Mouse (Mus musculus) 3134 (cell line): ENCODE data around the gene Timm44.

Experiments used
- DNase-seq: peaks from one replicate; pipeline ENCODE4 v3.0.0-alpha.2; 2011; ENCODE audit warnings: low spot score; ENCODE audit not compliant: insufficient read length; ENCODE audit errors: extremely low read depth

The Timm44 gene

GRCm38 (mm10) chr8:4239193-4239890, 36.4 kb downstream of the Timm44 start:
- DNase-seq = no peak

- peak; percentile 98 for DNase-seq
Observed at GRCm38 (mm10) chr8:4238434-4239192, 37.1 kb downstream of the Timm44 start, which contains the start of the genes Map2k7 and Gm49320. TSS of gene Map2k7 (plus strand) at chr8:4238740. TSS of gene Gm49320 (plus strand) at chr8:4238865.

GRCm38 (mm10) chr8:4237814-4238433, 37.8 kb downstream of the Timm44 start:
- no peak for DNase-seq

GRCm38 (mm10) chr8:4230612-4231351, 44.9 kb downstream of the Timm44 start:
- no peak for DNase-seq

- no peak for DNase-seq
Observed at GRCm38 (mm10) chr8:4229784-4230183, 45.9 kb downstream of the Timm44 start.

- no peak for DNase-seq
Observed at GRCm38 (mm10) chr8:4227919-4228318, 47.8 kb downstream of the Timm44 start.

GRCm38 (mm10) chr8:4226739-4227347, 48.9 kb downstream of the Timm44 start, which contains the start of gene Lrrc8e:
TSS of gene Lrrc8e (plus strand) at chr8:4226827.
- DNase-seq = peak; percentile 83

GRCm38 (mm10) chr8:4226323-4226722, 49.4 kb downstream of the Timm44 start:
- DNase-seq = no peak

GRCm38 (mm10) chr8:4222059-4222458, 53.7 kb downstream of the Timm44 start:
- no peak for DNase-seq

- DNase-seq = no peak
Observed at GRCm38 (mm10) chr8:4219617-4220016, 56.1 kb downstream of the Timm44 start.

GRCm38 (mm10) chr8:4216791-4217621, 58.7 kb downstream of the Timm44 start, which contains the start of gene Prr36:
TSS of gene Prr36 (minus strand) at chr8:4217459.
- DNase-seq = no peak

- DNase-seq = no peak
Observed at GRCm38 (mm10) chr8:4216296-4216695, 59.4 kb downstream of the Timm44 start.

GRCm38 (mm10) chr8:4214006-4214980, 61.4 kb downstream of the Timm44 start:
- peak; percentile 66 for DNase-seq

GRCm38 (mm10) chr8:4213210-4214005, 62.3 kb downstream of the Timm44 start:
- peak; percentile 62 for DNase-seq

GRCm38 (mm10) chr8:4212809-4213209, 62.9 kb downstream of the Timm44 start:
- DNase-seq = no peak

GRCm38 (mm10) chr8:4211097-4211496, 64.6 kb downstream of the Timm44 start:
- DNase-seq = no peak
